Mouse (Mus musculus) kidney, postnatal 0 days (tissue): ENCODE measurements at regions not wholly inside any gene's neighbourhood (a gene's known extent, or its start where the extent isn't known, plus 50 kb on each side); places are given as distances from the start of the nearest gene placed in this dataset.

Experiments
- ATAC-seq: fragments of 200-750 bp; cut with Nextera tagmentation; replicated peaks from 2 replicates; pipeline ENCODE4 v1.8.0; 2017; ENCODE audit warnings: low read depth, moderate number of reproducible peaks, moderate TSS enrichment, moderate library complexity; ENCODE audit not compliant: low FRiP score
- DNase-seq: peaks from one replicate; pipeline ENCODE4 v3.0.0-alpha.2; 2016; ENCODE audit warnings: low spot score
- H3K27ac ChIP-seq: fragments of 300-500 bp; sonication (generic); 2 replicates; pipeline ENCODE4 v1.5.1; 2014; ENCODE audit warnings: mild to moderate bottlenecking
- H3K27me3 ChIP-seq: fragments of 300-500 bp; sonication (generic); 2 replicates; pipeline ENCODE4 v1.6.1; 2014; ENCODE audit warnings: low read length, mixed read lengths; ENCODE audit not compliant: insufficient read depth
- H3K36me3 ChIP-seq: fragments of 300-500 bp; sonication (generic); 2 replicates; pipeline ENCODE4 v1.6.1; 2014; ENCODE audit warnings: low read length, mixed read lengths; ENCODE audit not compliant: insufficient read depth
- H3K4me1 ChIP-seq: fragments of 300-500 bp; sonication (generic); replicated peaks from 2 replicates; pipeline ENCODE4 v1.6.1; 2014; ENCODE audit warnings: antibody characterized with exemption, low read length, mixed read lengths; ENCODE audit not compliant: insufficient read depth
- H3K4me2 ChIP-seq: fragments of 300-500 bp; sonication (generic); 2 replicates; pipeline ENCODE4 v1.6.1; 2014; ENCODE audit warnings: mild to moderate bottlenecking, low read length, moderate library complexity, mixed read lengths
- H3K4me3 ChIP-seq: fragments of 300-500 bp; sonication (generic); replicated peaks from 2 replicates; pipeline ENCODE4 v1.5.1; 2014; ENCODE audit warnings: low read depth, low read length
- H3K9ac ChIP-seq: fragments of 300-500 bp; sonication (generic); 2 replicates; pipeline ENCODE4 v1.6.1; 2014; ENCODE audit warnings: low read depth, low read length
- H3K9me3 ChIP-seq: fragments of 300-500 bp; sonication (generic); replicated peaks from 2 replicates; pipeline ENCODE4 v1.6.1; 2016; ENCODE audit warnings: low read length, inconsistent platforms, mixed read lengths
- CTCF ChIP-seq: IDR thresholded peaks from 2 replicates; pipeline ENCODE4 v1.5.1; 2016; ENCODE audit warnings: antibody characterized with exemption, low read depth, mild to moderate bottlenecking, moderate library complexity
- WGBS: fragments of 180-500 bp; shearing (Covaris S2); extraction: QIAGEN DNeasy Blood & Tissue Kit; methylation state at CpG from one replicate; pipeline ENCODE4 v1.1.7; 2014; 5-methylcytosine and 5-hydroxymethylcytosine counted together

DNA sequence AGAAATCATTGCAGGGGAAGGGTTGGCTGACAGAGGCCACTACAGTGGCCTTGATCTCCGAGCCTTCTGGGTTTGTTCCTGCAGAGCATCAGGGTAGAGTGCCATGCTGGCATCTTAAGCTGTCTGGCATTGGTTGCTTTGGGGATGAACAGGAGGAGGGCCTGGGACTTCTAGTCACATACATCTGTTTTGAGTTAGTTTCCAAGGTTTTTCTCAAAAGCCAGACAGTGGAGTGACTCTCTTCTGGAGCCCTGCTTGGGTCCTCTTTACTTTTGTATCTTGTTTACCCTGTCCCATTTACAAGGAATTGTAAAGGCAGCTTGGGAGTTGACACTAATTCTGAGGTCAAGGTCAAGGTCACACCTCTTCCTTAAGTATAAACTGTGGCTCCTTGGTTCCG lies 239.0 kb upstream of the Id2 start:
- no peak overlapping the region for H3K4me3 ChIP-seq
- 57% methylated on average over 2 of the region's 2 CpGs for WGBS
- H3K9ac ChIP-seq, result no peak overlapping the region
- no peaks in the 10 kb centered on the region for H3K36me3 ChIP-seq
- no peak overlapping the region for H3K4me2 ChIP-seq
- no peak for TF ChIP-seq CTCF
- no peak for ATAC-seq
- no peak for DNase-seq
- no peak overlapping the region for H3K27ac ChIP-seq
- no peaks in the 10 kb centered on the region for H3K27me3 ChIP-seq
- no peaks in the 10 kb centered on the region for H3K9me3 ChIP-seq
- no peaks in the 10 kb centered on the region for H3K4me1 ChIP-seq

DNA sequence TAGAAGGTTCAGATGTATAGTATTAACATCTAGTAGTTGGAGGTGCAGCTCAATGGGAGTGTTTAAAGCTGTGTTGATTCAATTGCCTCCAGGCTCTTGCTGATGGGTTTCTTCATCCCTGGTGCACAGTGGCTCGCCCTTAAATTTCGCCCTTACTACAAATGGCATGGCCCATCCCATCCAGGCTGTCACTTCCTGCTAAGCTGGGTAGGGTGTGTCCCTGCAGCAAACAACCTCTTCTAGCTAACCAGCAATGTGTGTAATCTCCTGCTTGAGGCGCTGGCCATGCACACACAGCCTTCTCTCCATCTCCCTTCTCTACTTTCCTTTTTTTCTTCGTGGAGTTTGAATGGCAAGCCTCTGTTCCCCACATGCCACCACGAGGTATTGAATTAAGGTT lies 238.1 kb upstream of the Id2 start:
- no peak for TF ChIP-seq CTCF
- no peak overlapping the region for H3K9ac ChIP-seq
- no peak overlapping the region for H3K4me2 ChIP-seq
- ATAC-seq (no peak), DNase-seq (no peak)
- no peaks in the 10 kb centered on the region for H3K4me1 ChIP-seq
- no peaks in the 10 kb centered on the region for H3K9me3 ChIP-seq
- no peak overlapping the region for H3K27ac ChIP-seq
- no peak overlapping the region for H3K4me3 ChIP-seq
- 77% methylated on average over 5 of the region's 5 CpGs for WGBS
- H3K36me3 ChIP-seq, result no peaks in the 10 kb centered on the region
- H3K27me3 ChIP-seq, result no peaks in the 10 kb centered on the region

DNA sequence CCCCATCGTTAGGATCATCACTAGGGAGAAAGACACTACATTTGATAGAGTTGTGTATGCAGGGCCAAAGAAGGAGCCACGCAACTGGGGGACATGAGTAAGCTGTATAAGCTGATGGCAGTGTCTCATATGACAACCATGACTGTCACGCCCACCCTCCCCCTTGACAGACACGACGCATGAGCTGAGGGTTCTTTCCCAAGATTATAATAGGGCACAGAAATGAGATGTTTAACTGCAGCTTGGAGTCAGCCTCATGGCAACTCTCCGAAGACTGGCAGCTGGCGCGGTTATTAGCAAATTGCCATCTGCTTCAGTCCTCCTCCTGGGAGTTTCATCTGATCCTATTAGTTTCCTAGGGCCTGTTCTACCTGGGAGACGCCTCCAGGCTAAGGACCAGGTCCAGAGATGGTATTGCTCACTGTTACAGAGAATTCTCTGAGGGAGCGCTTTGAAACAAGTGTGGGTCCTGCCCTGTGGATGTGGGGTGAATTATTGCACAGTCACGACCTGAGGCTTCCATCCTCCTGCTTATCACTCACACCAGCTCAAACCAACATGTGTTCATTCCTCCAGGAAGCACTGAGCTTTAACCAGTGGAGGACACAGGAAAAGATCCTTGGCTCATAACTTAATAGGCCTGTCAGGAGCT lies 235.6 kb upstream of the Id2 start:
- H3K4me1 ChIP-seq, result no peaks in the 10 kb centered on the region
- H3K4me3 ChIP-seq, result no peak overlapping the region
- no peak overlapping the region for H3K4me2 ChIP-seq
- no peak overlapping the region for H3K9ac ChIP-seq
- H3K27me3 ChIP-seq, result no peaks in the 10 kb centered on the region
- H3K9me3 ChIP-seq, result no peaks in the 10 kb centered on the region
- H3K27ac ChIP-seq, result no peak overlapping the region
- DNase-seq (no peak), ATAC-seq (no peak)
- no peaks in the 10 kb centered on the region for H3K36me3 ChIP-seq
- WGBS, result 83% methylated on average over 11 of the region's 11 CpGs
- no peak for TF ChIP-seq CTCF

DNA sequence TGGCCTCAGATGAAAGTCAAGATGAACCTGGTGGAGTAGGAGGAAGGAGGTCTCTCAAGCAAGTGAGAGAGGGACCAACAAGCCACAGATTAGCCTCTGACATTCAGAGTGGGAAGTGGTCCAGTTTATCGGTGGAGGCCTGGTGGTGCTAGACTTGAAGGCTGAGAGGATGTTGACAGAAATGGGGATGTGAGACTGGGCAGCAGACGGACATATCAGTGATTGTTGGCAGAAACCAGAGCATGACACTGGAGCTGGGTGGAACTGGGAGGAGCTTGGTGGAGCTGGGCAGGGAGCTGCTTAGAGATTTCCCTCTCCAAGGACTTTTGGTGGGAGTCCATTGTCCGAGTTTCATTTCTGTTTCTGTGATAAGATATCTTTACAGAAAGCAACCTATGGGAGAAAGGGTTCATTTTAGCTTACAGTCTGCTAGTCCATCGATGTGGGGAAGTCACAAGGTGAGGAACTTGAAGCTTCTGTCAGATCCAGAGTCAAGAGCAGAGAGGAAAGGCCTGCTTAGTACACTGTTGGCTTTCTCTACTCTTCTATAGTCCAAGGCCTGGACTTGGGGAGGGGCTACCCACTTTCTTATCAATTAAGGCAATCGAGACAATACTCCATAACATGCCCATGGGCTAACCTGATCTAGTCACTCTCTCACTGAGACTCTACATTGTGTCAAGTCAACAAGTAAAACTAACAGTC lies 233.2 kb upstream of the Id2 start:
- DNase-seq (no peak), ATAC-seq (no peak)
- WGBS, result 72% methylated on average over 5 of the region's 5 CpGs

DNA sequence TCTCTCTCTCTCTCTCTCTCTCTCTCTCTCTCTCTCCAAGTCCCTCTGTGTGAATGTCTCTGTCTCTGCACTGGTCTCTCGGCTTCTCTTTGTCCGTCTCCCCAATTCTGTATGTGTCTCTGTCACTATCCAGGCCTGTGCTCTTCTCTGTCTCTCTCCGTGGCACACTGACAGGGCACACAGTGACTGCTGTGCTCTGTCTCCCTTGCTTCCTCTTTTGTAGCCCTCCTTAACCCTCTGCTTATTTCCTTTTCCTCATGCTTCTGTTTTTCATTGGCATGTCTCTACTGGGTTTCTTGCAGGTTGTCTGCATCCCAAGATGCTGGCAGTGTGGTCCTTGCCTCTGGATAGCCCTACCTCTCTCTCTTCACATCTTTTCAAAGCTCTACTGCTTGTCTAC lies 229.0 kb upstream of the Id2 start:
- no peak overlapping the region for H3K4me3 ChIP-seq
- no peaks in the 10 kb centered on the region for H3K4me1 ChIP-seq
- H3K9me3 ChIP-seq, result no peaks in the 10 kb centered on the region
- DNase-seq (no peak), ATAC-seq (no peak)
- H3K4me2 ChIP-seq, result no peak overlapping the region
- no peaks in the 10 kb centered on the region for H3K36me3 ChIP-seq
- TF ChIP-seq CTCF, result no peak
- no peak overlapping the region for H3K27ac ChIP-seq
- WGBS, result 76% methylated on average over 3 of the region's 3 CpGs
- no peaks in the 10 kb centered on the region for H3K27me3 ChIP-seq
- no peak overlapping the region for H3K9ac ChIP-seq

More for the DNA sequence above, 233.2 kb upstream of the Id2 start:
- Histone ChIP-seq H3K9ac (no peak overlapping the region), H3K4me2 (no peak overlapping the region), H3K4me1 (no peaks in the 10 kb centered on the region), H3K27ac (no peak overlapping the region), H3K9me3 (no peaks in the 10 kb centered on the region), H3K27me3 (no peaks in the 10 kb centered on the region), H3K36me3 (no peaks in the 10 kb centered on the region), H3K4me3 (no peak overlapping the region)
- no peak for TF ChIP-seq CTCF

DNA sequence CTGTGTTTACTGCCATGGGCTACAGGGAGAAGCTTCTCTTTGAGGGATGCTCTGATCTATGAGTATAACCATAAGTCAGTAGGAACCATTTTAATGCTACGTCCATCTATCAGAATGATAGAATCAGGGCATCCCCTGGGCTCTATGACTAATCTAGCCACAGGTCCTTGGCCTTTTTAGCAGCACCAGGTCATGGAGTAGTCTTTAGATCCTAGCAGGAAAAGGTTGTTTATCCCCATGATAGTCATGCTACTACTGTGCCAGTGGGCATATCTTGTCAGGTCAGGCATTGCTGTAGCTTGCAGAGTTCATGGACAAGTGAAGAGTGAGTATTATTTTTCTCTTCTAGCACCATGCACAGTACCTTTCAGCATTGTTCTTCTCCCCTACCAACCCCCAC lies 226.2 kb upstream of the Id2 start:
- H3K27ac ChIP-seq, result no peak overlapping the region
- TF ChIP-seq CTCF, result no peak
- no peak overlapping the region for H3K9ac ChIP-seq
- H3K4me3 ChIP-seq, result no peak overlapping the region
- DNase-seq (no peak), ATAC-seq (no peak)
- H3K27me3 ChIP-seq, result no peaks in the 10 kb centered on the region
- no peak overlapping the region for H3K4me2 ChIP-seq
- no peaks in the 10 kb centered on the region; the same call in 1 of the 2 replicates for H3K4me1 ChIP-seq
- 81% methylated on average over 1 of the region's 1 CpGs for WGBS
- H3K9me3 ChIP-seq, result no peaks in the 10 kb centered on the region
- H3K36me3 ChIP-seq, result no peaks in the 10 kb centered on the region
